Mouse (Mus musculus): Measurements from ENCODE around the gene Fryl. TPM values are rescaled to one million over a fixed set of nuclear protein-coding genes. Genes with fewer than 3 reads are reported as not detected.
A peak's percentile ranks its signal among the peaks of the same experiment; 100 is the strongest.

Gene Fryl
- polyA plus RNA-seq, 2 experiments, result 26.1 to 26.7 TPM

- H3K9me3 ChIP-seq (ENCODE audit: control insufficient read depth, low read length), result no peaks in the 10 kb centered on the region
- H3K9ac ChIP-seq (ENCODE audit: low read depth, low read length, severe bottlenecking), result no peak overlapping the region
- H3K4me2 ChIP-seq (replicated peaks; ENCODE audit: low read depth, low read length, severe bottlenecking), result no peak overlapping the region
- DNase-seq (ENCODE audit: low spot score) (no peak), ATAC-seq (ENCODE audit: low FRiP score, low read depth) (no peak)
- H3K27ac ChIP-seq (replicated peaks; ENCODE audit: low read depth, low read length), result no peak overlapping the region
- H3K4me1 ChIP-seq (ENCODE audit: control insufficient read depth, insufficient read depth, low read length), result no peaks in the 10 kb centered on the region
- WGBS, result 91% methylated on average over 2 of the region's 2 CpGs
- no peak overlapping the region for H3K4me3 ChIP-seq (replicated peaks; ENCODE audit: low read length)
- peaks cover 15% of the 10 kb centered on the region for H3K36me3 ChIP-seq (ENCODE audit: control insufficient read depth, insufficient read depth, low read length)
- no peak for TF ChIP-seq POLR2A (IDR thresholded peaks at IDR 0.05; ENCODE audit: borderline replicate concordance, extremely low read depth, insufficient read depth, insufficient read length)
- no peaks in the 10 kb centered on the region for H3K27me3 ChIP-seq (ENCODE audit: control insufficient read depth, insufficient read depth, low read length)
Observed at GRCm38 (mm10) chr5:73141712-73142111, 114.7 kb downstream of the Fryl start.

GRCm38 (mm10) chr5:73141161-73141560, 115.3 kb downstream of the Fryl start:
- Histone ChIP-seq H3K4me3 (replicated peaks; ENCODE audit: low read length) (no peak overlapping the region), H3K27ac (replicated peaks; ENCODE audit: low read depth, low read length) (no peak overlapping the region), H3K4me1 (ENCODE audit: control insufficient read depth, insufficient read depth, low read length) (no peaks in the 10 kb centered on the region), H3K36me3 (ENCODE audit: control insufficient read depth, insufficient read depth, low read length) (peaks cover 10% of the 10 kb centered on the region; the same call in 1 of the 2 replicates), H3K9me3 (ENCODE audit: control insufficient read depth, low read length) (no peaks in the 10 kb centered on the region), H3K9ac (ENCODE audit: low read depth, low read length, severe bottlenecking) (no peak overlapping the region), H3K27me3 (ENCODE audit: control insufficient read depth, insufficient read depth, low read length) (no peaks in the 10 kb centered on the region), H3K4me2 (replicated peaks; ENCODE audit: low read depth, low read length, severe bottlenecking) (no peak overlapping the region)
- ATAC-seq (ENCODE audit: low FRiP score, low read depth), result no peak
- no peak for DNase-seq (ENCODE audit: low spot score)
- no peak for TF ChIP-seq POLR2A (IDR thresholded peaks at IDR 0.05; ENCODE audit: borderline replicate concordance, extremely low read depth, insufficient read depth, insufficient read length)
- 93% methylated on average over 8 of the region's 8 CpGs for WGBS

DNA sequence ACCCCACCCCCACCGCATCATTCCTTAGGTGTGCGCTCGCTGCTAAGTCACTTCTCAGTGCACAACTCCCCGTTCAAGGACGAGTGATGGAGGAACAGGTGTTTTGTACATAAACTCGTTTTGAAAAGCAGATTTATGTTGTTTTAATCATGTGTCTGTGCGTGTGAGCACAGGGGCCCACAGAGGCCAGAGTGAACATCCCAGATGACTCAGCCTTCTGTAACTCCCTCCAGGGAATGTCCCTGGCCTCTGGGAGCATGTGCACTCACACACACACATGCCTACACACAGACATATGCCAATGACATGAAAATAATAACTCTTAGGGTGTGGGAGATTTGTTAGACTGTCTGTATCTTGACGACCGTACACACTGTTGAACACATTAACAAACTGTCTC, 118.9 kb downstream of the Fryl start:
- no peak overlapping the region for H3K4me2 ChIP-seq (replicated peaks; ENCODE audit: low read depth, low read length, severe bottlenecking)
- DNase-seq (ENCODE audit: low spot score), result no peak
- no peak for ATAC-seq (ENCODE audit: low FRiP score, low read depth)
- no peak overlapping the region for H3K9ac ChIP-seq (ENCODE audit: low read depth, low read length, severe bottlenecking)
- no peak overlapping the region for H3K4me3 ChIP-seq (replicated peaks; ENCODE audit: low read length)
- no peaks in the 10 kb centered on the region for H3K4me1 ChIP-seq (ENCODE audit: control insufficient read depth, insufficient read depth, low read length)
- H3K27ac ChIP-seq (replicated peaks; ENCODE audit: low read depth, low read length), result no peak overlapping the region
- WGBS, result 68% methylated on average over 9 of the region's 9 CpGs
- no peaks in the 10 kb centered on the region for H3K9me3 ChIP-seq (ENCODE audit: control insufficient read depth, low read length)
- H3K36me3 ChIP-seq (ENCODE audit: control insufficient read depth, insufficient read depth, low read length), result peaks cover 6% of the 10 kb centered on the region; the same call in 1 of the 2 replicates
- no peaks in the 10 kb centered on the region for H3K27me3 ChIP-seq (ENCODE audit: control insufficient read depth, insufficient read depth, low read length)
- TF ChIP-seq POLR2A (IDR thresholded peaks at IDR 0.05; ENCODE audit: borderline replicate concordance, extremely low read depth, insufficient read depth, insufficient read length), result no peak

DNA sequence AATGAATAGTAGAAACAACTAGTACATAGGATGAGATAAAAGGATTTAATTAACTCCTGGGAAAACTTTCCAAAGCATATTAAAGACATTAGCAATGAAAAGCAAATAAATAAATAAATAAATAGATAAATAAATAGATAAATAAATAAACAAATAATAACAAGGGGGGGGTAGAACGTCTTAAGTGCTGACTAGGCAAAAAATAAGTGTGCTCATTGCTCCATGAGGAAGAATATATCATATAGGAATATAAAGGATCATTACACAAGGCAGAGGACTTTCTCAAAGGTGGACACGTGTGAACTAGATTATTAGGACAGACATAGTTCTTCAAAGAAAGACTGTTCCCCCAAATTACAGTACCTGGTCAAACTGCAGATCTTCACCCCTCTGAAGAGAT, 120.5 kb downstream of the Fryl start:
- no peak overlapping the region for H3K9ac ChIP-seq (ENCODE audit: low read depth, low read length, severe bottlenecking)
- H3K9me3 ChIP-seq (ENCODE audit: control insufficient read depth, low read length), result no peaks in the 10 kb centered on the region
- H3K27me3 ChIP-seq (ENCODE audit: control insufficient read depth, insufficient read depth, low read length), result no peaks in the 10 kb centered on the region
- no peaks in the 10 kb centered on the region for H3K4me1 ChIP-seq (ENCODE audit: control insufficient read depth, insufficient read depth, low read length)
- WGBS, result 85% methylated on average over 2 of the region's 2 CpGs
- TF ChIP-seq POLR2A (IDR thresholded peaks at IDR 0.05; ENCODE audit: borderline replicate concordance, extremely low read depth, insufficient read depth, insufficient read length), result no peak
- no peak for ATAC-seq (ENCODE audit: low FRiP score, low read depth)
- no peak overlapping the region for H3K4me2 ChIP-seq (replicated peaks; ENCODE audit: low read depth, low read length, severe bottlenecking)
- H3K27ac ChIP-seq (replicated peaks; ENCODE audit: low read depth, low read length), result no peak overlapping the region
- H3K36me3 ChIP-seq (ENCODE audit: control insufficient read depth, insufficient read depth, low read length), result peaks cover 14% of the 10 kb centered on the region; the same call in 1 of the 2 replicates
- DNase-seq (ENCODE audit: low spot score), result no peak
- no peak overlapping the region for H3K4me3 ChIP-seq (replicated peaks; ENCODE audit: low read length)

- no peak overlapping the region for H3K4me2 ChIP-seq (replicated peaks; ENCODE audit: low read depth, low read length, severe bottlenecking)
- H3K36me3 ChIP-seq (ENCODE audit: control insufficient read depth, insufficient read depth, low read length), result peaks cover 11% of the 10 kb centered on the region; the same call in 1 of the 2 replicates
- H3K27ac ChIP-seq (replicated peaks; ENCODE audit: low read depth, low read length), result no peak overlapping the region
- H3K4me3 ChIP-seq (replicated peaks; ENCODE audit: low read length), result no peak overlapping the region
- no peak overlapping the region for H3K9ac ChIP-seq (ENCODE audit: low read depth, low read length, severe bottlenecking)
- no peaks in the 10 kb centered on the region for H3K27me3 ChIP-seq (ENCODE audit: control insufficient read depth, insufficient read depth, low read length)
- DNase-seq (ENCODE audit: low spot score) (no peak), ATAC-seq (ENCODE audit: low FRiP score, low read depth) (no peak)
- TF ChIP-seq POLR2A (IDR thresholded peaks at IDR 0.05; ENCODE audit: borderline replicate concordance, extremely low read depth, insufficient read depth, insufficient read length), result no peak
- 88% methylated on average over 11 of the region's 11 CpGs for WGBS
- no peaks in the 10 kb centered on the region for H3K4me1 ChIP-seq (ENCODE audit: control insufficient read depth, insufficient read depth, low read length)
- no peaks in the 10 kb centered on the region for H3K9me3 ChIP-seq (ENCODE audit: control insufficient read depth, low read length)
Observed at GRCm38 (mm10) chr5:73135131-73135530, 121.3 kb downstream of the Fryl start.

DNA sequence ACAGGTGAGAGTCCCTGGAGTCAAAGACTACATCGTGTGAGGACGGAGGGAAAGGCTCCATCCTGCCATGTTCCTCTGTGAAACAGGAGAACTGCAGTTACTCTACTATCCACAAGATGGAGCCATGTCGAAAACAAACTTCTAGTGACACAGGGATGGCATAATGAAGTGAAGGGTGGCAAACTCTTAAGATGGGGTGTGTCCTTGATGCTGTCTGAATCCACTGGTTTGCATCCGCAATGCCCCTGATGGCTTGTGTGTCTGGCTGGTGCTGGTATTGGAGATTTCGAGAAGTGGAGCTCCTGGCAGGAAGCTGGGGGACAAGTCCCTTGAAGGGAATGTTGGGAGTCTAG, 122.6 kb downstream of the Fryl start:
- Histone ChIP-seq H3K36me3 (ENCODE audit: control insufficient read depth, insufficient read depth, low read length) (peaks cover 17% of the 10 kb centered on the region; the same call in 1 of the 2 replicates), H3K27me3 (ENCODE audit: control insufficient read depth, insufficient read depth, low read length) (no peaks in the 10 kb centered on the region), H3K9ac (ENCODE audit: low read depth, low read length, severe bottlenecking) (no peak overlapping the region), H3K9me3 (ENCODE audit: control insufficient read depth, low read length) (no peaks in the 10 kb centered on the region), H3K27ac (replicated peaks; ENCODE audit: low read depth, low read length) (no peak overlapping the region), H3K4me2 (replicated peaks; ENCODE audit: low read depth, low read length, severe bottlenecking) (no peak overlapping the region), H3K4me3 (replicated peaks; ENCODE audit: low read length) (no peak overlapping the region), H3K4me1 (ENCODE audit: control insufficient read depth, insufficient read depth, low read length) (no peaks in the 10 kb centered on the region)
- no peak; the same call in 1 of the 2 replicates for ATAC-seq (ENCODE audit: low FRiP score, low read depth)
- DNase-seq (ENCODE audit: low spot score), result peak; percentile 57
- 46% methylated on average over 5 of the region's 5 CpGs for WGBS
- TF ChIP-seq POLR2A (IDR thresholded peaks at IDR 0.05; ENCODE audit: borderline replicate concordance, extremely low read depth, insufficient read depth, insufficient read length), result no peak

All from limb, embryonic 14.5 days (tissue).